Mouse (Mus musculus): Measurements from ENCODE around the gene Rps8. TPM values are rescaled to one million over a fixed set of nuclear protein-coding genes. Genes with fewer than 3 reads are reported as not detected.

The Rps8 gene
- polyA plus RNA-seq (2017; shearing (Covaris generic)): 750 TPM

DNA sequence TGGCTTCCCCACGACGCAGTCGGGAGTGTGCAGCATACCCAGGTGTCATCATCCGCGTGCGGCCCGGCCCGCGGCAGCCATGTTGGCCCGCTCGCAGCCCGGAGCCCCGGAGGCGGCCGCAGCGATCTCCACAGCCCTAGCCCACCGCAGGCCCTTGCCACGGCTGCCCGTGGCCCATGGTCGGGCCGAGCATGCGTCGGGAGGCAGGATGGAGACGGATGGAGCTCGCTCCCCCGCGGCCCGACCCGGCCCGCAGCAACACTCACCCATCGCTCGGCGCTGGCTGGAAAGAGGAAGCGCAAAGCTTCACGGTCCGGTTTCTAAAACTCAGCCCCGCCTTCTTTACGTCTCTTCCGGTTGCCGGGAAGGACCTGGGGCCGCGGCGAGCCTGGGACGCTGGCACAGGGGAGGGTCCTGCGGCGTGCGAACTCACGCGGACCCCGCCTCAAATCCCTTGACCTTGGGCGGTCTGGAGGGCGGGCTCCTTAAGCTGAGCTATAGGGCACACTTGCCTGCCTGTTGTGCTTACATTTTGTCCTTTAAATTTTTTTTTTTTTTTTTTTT, at the start of gene Rps8:
Gene Rps8 (minus strand): TSS at position 452 of the 564 bp plus-strand sequence.

DNA sequence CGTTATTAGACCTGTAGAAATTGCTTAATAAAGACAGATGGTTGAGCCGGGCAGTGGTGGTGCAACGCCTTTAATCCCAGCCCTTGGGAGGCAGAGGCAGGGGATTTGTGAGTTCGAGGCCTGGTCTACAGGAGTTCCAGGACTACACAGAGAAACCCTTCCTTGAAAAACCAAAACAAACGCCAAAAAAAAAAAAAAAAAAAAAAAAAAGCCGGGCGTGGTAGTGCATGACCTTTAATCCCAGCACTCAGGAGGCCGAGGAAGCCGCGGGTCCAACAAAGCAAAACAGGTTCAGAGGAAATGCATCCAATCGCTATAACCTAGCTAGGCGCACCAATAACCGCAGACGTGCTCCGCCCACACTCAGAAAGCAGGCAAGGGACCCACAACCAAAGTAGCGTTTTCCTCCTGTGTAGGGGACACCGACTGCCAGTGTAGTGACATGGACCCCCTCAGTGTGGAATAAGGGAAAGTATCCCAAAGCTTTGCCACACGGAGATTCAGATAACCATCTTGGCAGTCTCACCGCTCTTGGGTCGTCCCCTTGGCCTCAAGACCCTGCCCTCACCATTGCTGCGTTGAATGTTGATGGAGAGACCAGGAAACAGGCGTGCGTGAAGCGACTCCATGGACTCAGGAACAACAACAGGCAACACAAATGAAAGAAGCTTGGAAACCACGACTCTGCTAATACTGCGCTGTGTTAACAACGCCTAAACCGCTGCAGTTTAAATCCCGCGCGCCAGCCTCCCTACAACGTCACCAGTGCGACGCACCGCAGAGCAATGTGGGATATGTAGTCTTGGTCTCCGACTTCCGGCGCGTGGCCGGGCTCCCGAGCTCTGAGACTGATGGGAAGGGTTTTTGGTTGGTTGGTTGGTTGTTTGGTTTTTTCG, 26.1 kb upstream of the Rps8 start, which contains the start of gene Kif2c:
Gene Kif2c (minus strand): TSS at position 777 of the 896 bp plus-strand sequence.

DNA sequence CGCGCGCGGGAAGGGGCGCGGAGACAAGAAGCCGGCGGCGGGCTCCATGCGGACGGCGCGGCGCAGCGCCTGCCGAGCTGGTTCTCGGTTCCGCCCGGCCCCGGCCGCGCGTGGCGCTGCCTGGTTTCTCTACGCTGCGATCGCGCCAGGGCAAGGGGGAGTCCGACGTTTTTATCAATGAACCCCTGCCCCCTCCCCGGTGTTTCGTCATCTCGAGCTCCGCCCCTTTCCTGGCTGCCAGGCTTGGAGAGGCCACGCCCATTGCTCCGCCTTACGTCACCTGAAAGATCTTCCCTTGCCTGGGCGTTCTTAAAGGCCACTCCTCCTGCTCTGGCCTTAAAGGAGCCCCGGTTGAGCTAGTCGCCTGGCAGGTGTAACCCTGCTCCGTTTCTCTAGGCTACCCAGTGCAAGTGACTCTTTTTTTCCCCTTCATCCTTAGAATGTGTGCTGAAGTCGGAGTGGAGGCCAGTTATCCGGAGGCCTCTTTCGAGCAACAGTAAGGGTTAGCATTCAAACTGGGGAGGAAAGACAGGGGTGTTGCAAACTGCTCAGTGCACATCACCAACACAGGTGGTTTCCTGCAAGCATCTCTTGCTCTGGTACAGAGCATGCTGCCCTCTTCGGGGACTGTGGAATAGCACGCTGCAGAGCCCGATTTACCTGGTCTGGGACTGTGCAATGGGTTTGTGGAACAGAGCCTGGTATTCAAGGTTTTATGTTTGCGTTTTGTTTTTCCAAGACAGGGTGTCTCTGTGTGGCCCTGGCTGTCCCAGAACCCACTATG, 22.0 kb downstream of the Rps8 start, which contains the start of gene Plk3:
Gene Plk3 (minus strand): TSS at position 147 of the 784 bp plus-strand sequence.

DNA sequence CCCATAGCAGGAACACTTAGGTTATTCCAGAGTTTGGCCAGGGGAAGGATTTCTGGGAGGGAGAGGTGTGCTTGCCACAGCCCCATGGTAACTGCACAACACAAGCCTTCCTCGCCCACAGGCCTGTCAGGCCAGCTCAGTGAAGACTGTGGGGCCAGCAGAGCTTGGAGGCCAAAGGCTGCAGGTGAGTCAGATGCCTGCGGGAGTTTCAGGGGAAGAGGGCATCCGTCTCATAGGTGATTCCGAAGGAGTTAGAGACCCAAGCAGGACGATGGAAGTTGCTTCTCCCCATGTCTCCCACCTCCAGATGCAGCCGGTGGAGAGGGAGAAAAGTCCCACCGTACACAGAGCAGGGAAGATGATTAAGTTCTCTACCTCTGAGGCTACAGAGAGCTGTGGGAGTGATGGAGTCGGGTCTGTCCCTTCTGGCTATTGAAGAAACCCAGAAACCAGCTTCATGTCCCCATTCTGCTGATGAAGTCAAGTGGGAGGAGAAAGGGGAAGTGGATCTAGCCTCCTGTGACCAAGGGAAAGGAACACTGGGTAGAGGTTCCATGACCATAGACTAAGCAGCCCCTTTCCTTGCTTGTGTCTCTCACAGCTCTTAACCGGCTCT, 29.3 kb downstream of the Rps8 start, which contains the start of gene Tctex1d4:
Gene Tctex1d4 (plus strand): TSS at position 120 of the 616 bp plus-strand sequence.

DNA sequence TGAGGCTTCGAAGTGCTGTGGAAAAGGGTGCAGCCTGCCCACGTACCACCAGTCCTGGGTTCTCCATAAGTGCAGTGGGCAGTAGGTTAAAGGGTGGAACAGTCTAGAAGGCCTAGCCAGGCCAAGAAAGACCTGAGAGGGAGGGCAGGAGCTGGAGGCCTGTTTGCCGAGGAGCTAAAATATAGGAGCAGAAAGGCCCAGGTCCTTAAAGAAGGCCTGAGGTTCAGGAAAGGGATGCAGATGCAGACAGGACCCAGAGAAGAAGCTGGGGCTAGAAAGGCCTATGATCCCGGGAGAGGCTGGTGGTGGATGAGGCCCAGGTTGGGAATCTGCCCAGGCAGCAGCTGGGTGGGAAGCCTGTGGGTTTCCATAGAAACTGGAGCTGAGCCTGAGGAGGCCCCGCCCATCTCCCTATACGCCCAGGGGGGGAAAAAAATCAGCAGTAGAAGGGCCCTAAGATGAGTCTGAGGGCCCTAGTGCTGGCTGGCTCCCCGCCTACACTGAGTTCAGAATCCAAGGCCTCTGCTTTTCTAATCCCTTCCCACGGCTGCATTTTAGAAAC, 30.6 kb downstream of the Rps8 start, which contains the start of gene Btbd19:
Gene Btbd19 (minus strand): TSS at position 378 of the 562 bp plus-strand sequence.

Other genes with a start within 250 kb of the Rps8 start
- 121 TPM for gene Urod, start 161.8 kb downstream of the Rps8 start, polyA plus RNA-seq (2017; shearing (Covaris generic))
- gene Hectd3, start 160.9 kb downstream of the Rps8 start, polyA plus RNA-seq (2017; shearing (Covaris generic)): 5.0 TPM
- gene Eif2b3, start 136.8 kb downstream of the Rps8 start, polyA plus RNA-seq (2017; shearing (Covaris generic)): 38.2 TPM
- 0.11 TPM for gene Ptch2, start 60.2 kb downstream of the Rps8 start, polyA plus RNA-seq (2017; shearing (Covaris generic))
- 47.9 TPM for gene Btbd19, start 30.5 kb downstream of the Rps8 start, polyA plus RNA-seq (2017; shearing (Covaris generic))
- 2.4 TPM for gene Tctex1d4, start 29.4 kb downstream of the Rps8 start, polyA plus RNA-seq (2017; shearing (Covaris generic))
- 1.8 TPM for gene Plk3, start 22.3 kb downstream of the Rps8 start, polyA plus RNA-seq (2017; shearing (Covaris generic))
- gene Kif2c, start 26.4 kb upstream of the Rps8 start, polyA plus RNA-seq (2017; shearing (Covaris generic)): 2.1 TPM
- gene Tmem53, start 95.7 kb upstream of the Rps8 start, polyA plus RNA-seq (2017; shearing (Covaris generic)): 1.4 TPM
- not detected for gene Armh1, start 95.9 kb upstream of the Rps8 start, polyA plus RNA-seq (2017; shearing (Covaris generic))